Mouse (Mus musculus) heart, embryonic 15.5 days (tissue): ENCODE measurements around the gene Thap11. TPM values are rescaled to one million over a fixed set of nuclear protein-coding genes. Genes with fewer than 3 reads are reported as not detected.

ENCODE experiments used
- ATAC-seq: fragments of 200-750 bp; cut with Nextera tagmentation; replicated peaks from 2 replicates; pipeline ENCODE4 v1.8.0; 2017; ENCODE audit warnings: low read depth, moderate TSS enrichment; ENCODE audit not compliant: insufficient number of reproducible peaks, insufficient read depth, low FRiP score
- H3K27ac ChIP-seq: fragments of 300-500 bp; sonication (generic); 2 replicates; pipeline ENCODE4 v1.5.1; 2015; ENCODE audit warnings: mild to moderate bottlenecking, inconsistent platforms
- H3K27me3 ChIP-seq: fragments of 300-500 bp; sonication (generic); 2 replicates; pipeline ENCODE4 v1.6.1; 2015; ENCODE audit warnings: inconsistent platforms
- H3K36me3 ChIP-seq: fragments of 300-500 bp; sonication (generic); 2 replicates; pipeline ENCODE4 v1.6.1; 2015; ENCODE audit warnings: mild to moderate bottlenecking, inconsistent platforms
- H3K4me1 ChIP-seq: fragments of 300-500 bp; sonication (generic); replicated peaks from 2 replicates; pipeline ENCODE4 v1.6.1; 2015; ENCODE audit warnings: inconsistent platforms
- H3K4me2 ChIP-seq: fragments of 300-500 bp; sonication (generic); 2 replicates; pipeline ENCODE4 v1.6.1; 2015; ENCODE audit warnings: inconsistent platforms, mild to moderate bottlenecking, moderate library complexity
- H3K4me3 ChIP-seq: fragments of 300-500 bp; sonication (generic); 2 replicates; pipeline ENCODE4 v1.5.1; 2015; ENCODE audit warnings: mild to moderate bottlenecking, inconsistent platforms
- H3K9ac ChIP-seq: fragments of 300-500 bp; sonication (generic); 2 replicates; pipeline ENCODE4 v1.6.1; 2015; ENCODE audit warnings: mild to moderate bottlenecking, inconsistent platforms
- H3K9me3 ChIP-seq: fragments of 300-500 bp; sonication (generic); replicated peaks from 2 replicates; pipeline ENCODE4 v1.6.1; 2016; ENCODE audit warnings: inconsistent platforms
- WGBS: fragments of 180-500 bp; shearing (Covaris S2); methylation state at CpG from one replicate; pipeline ENCODE4 v1.1.7; 2015; ENCODE audit warnings: mixed read lengths; 5-methylcytosine and 5-hydroxymethylcytosine counted together
- polyA plus RNA-seq: library from polyadenylated mRNA; unstranded; fragments of >200 nt; fragmentation: Nextera tagmentation; extraction: Ambion mirVana; gene quantifications from 2 replicates; pipeline ENCODE4 v1.2.1, GENCODE M21; 2015

Gene Thap11
- polyA plus RNA-seq = 44.7 and 52.5 TPM in 2 replicates

- Histone ChIP-seq H3K27ac (peak within 1 kb of the TSS; percentile 88), H3K4me2 (peak within 1 kb of the TSS; percentile 95), H3K9ac (peak within 1 kb of the TSS; percentile 80), H3K9me3 (no peaks in the 10 kb centered on the region), H3K4me3 (peak within 1 kb of the TSS; percentile 78), H3K4me1 (peaks cover 44% of the 10 kb centered on the region), H3K36me3 (no peaks in the 10 kb centered on the region), H3K27me3 (no peaks in the 10 kb centered on the region)
- under 1% methylated on average over 43 of the region's 43 CpGs for WGBS
- peak; percentile 90 for ATAC-seq
Observed at GRCm38 (mm10) chr8:105854715-105855216, at the start of gene Thap11. Gene Thap11 (plus strand): TSS chr8:105855132.

GRCm38 (mm10) chr8:105805346-105805745 lies 49.6 kb upstream of the Thap11 start:
- 77% methylated on average over 3 of the region's 3 CpGs for WGBS
- no peak for ATAC-seq
- H3K27me3 ChIP-seq = peaks cover 9% of the 10 kb centered on the region; the same call in 1 of the 2 replicates
- peaks cover 13% of the 10 kb centered on the region for H3K4me1 ChIP-seq
- no peak overlapping the region for H3K4me3 ChIP-seq
- no peak overlapping the region for H3K4me2 ChIP-seq
- H3K9ac ChIP-seq = no peak overlapping the region
- H3K27ac ChIP-seq = no peak overlapping the region
- H3K36me3 ChIP-seq = peaks cover 10% of the 10 kb centered on the region
- no peaks in the 10 kb centered on the region for H3K9me3 ChIP-seq

GRCm38 (mm10) chr8:105805964-105806363 lies 49.0 kb upstream of the Thap11 start:
- ATAC-seq = no peak
- no peak overlapping the region for H3K4me2 ChIP-seq
- no peak overlapping the region for H3K9ac ChIP-seq
- H3K27me3 ChIP-seq = peaks cover 9% of the 10 kb centered on the region; the same call in 1 of the 2 replicates
- peaks cover 18% of the 10 kb centered on the region for H3K4me1 ChIP-seq
- peaks cover 10% of the 10 kb centered on the region for H3K36me3 ChIP-seq
- H3K9me3 ChIP-seq = no peaks in the 10 kb centered on the region
- WGBS = 76% methylated on average over 1 of the region's 1 CpGs
- H3K4me3 ChIP-seq = no peak overlapping the region
- H3K27ac ChIP-seq = no peak overlapping the region

- Histone ChIP-seq H3K27ac (peak overlapping the region; percentile 45; the same call in 1 of the 2 replicates), H3K4me2 (no peak overlapping the region), H3K36me3 (peaks cover 10% of the 10 kb centered on the region), H3K4me1 (peaks cover 24% of the 10 kb centered on the region), H3K4me3 (no peak overlapping the region), H3K9me3 (no peaks in the 10 kb centered on the region), H3K9ac (no peak overlapping the region), H3K27me3 (no peaks in the 10 kb centered on the region)
- 73% methylated on average over 5 of the region's 5 CpGs for WGBS
- no peak; the same call in 1 of the 2 replicates for ATAC-seq
Observed at GRCm38 (mm10) chr8:105807766-105808165, 47.2 kb upstream of the Thap11 start.

- no peak for ATAC-seq
- 90% methylated on average over 2 of the region's 2 CpGs for WGBS
- H3K4me1 ChIP-seq = peaks cover 24% of the 10 kb centered on the region
- H3K9ac ChIP-seq = no peak overlapping the region
- H3K4me3 ChIP-seq = no peak overlapping the region
- H3K36me3 ChIP-seq = peaks cover 10% of the 10 kb centered on the region
- 0 out of 2 replicates have a peak overlapping the region, but pooled peaks have one; percentile 3 for H3K27ac ChIP-seq
- no peaks in the 10 kb centered on the region for H3K27me3 ChIP-seq
- no peak overlapping the region for H3K4me2 ChIP-seq
- H3K9me3 ChIP-seq = no peaks in the 10 kb centered on the region
Observed at GRCm38 (mm10) chr8:105808480-105808879, 46.5 kb upstream of the Thap11 start.

- no peak overlapping the region for H3K4me3 ChIP-seq
- no peaks in the 10 kb centered on the region for H3K9me3 ChIP-seq
- no peak overlapping the region for H3K4me2 ChIP-seq
- H3K27ac ChIP-seq = 0 out of 2 replicates have a peak overlapping the region, but pooled peaks have one; percentile 35
- peaks cover 24% of the 10 kb centered on the region for H3K4me1 ChIP-seq
- H3K27me3 ChIP-seq = no peaks in the 10 kb centered on the region
- H3K9ac ChIP-seq = no peak overlapping the region
- WGBS = 80% methylated on average over 6 of the region's 6 CpGs
- H3K36me3 ChIP-seq = 0 out of 2 replicates have a peak, but pooled peaks cover under 1% of the 10 kb centered on the region
- ATAC-seq = no peak
Observed at GRCm38 (mm10) chr8:105810245-105810786, 44.6 kb upstream of the Thap11 start.

- H3K4me1 ChIP-seq = peaks cover 24% of the 10 kb centered on the region
- no peak for ATAC-seq
- H3K27ac ChIP-seq = peak overlapping the region; percentile 35; the same call in 1 of the 2 replicates
- no peaks in the 10 kb centered on the region for H3K9me3 ChIP-seq
- no peaks in the 10 kb centered on the region for H3K36me3 ChIP-seq
- no peak overlapping the region for H3K4me3 ChIP-seq
- no peaks in the 10 kb centered on the region for H3K27me3 ChIP-seq
- no peak overlapping the region for H3K4me2 ChIP-seq
- no peak overlapping the region for H3K9ac ChIP-seq
- WGBS = 71% methylated on average over 10 of the region's 10 CpGs
Observed at GRCm38 (mm10) chr8:105811061-105811460, 43.9 kb upstream of the Thap11 start.

GRCm38 (mm10) chr8:105811543-105811942 lies 43.4 kb upstream of the Thap11 start:
- H3K27ac ChIP-seq = no peak overlapping the region
- H3K36me3 ChIP-seq = no peaks in the 10 kb centered on the region
- H3K4me2 ChIP-seq = no peak overlapping the region
- H3K27me3 ChIP-seq = no peaks in the 10 kb centered on the region
- H3K4me1 ChIP-seq = peaks cover 24% of the 10 kb centered on the region
- WGBS = 64% methylated on average over 3 of the region's 3 CpGs
- H3K9ac ChIP-seq = no peak overlapping the region
- no peak for ATAC-seq
- no peak overlapping the region for H3K4me3 ChIP-seq
- no peaks in the 10 kb centered on the region for H3K9me3 ChIP-seq

- no peaks in the 10 kb centered on the region for H3K36me3 ChIP-seq
- no peaks in the 10 kb centered on the region for H3K9me3 ChIP-seq
- H3K4me1 ChIP-seq = peaks cover 24% of the 10 kb centered on the region
- no peak for ATAC-seq
- H3K27me3 ChIP-seq = no peaks in the 10 kb centered on the region
- H3K4me2 ChIP-seq = no peak overlapping the region
- no peak overlapping the region for H3K4me3 ChIP-seq
- 74% methylated on average over 5 of the region's 5 CpGs for WGBS
- no peak overlapping the region for H3K9ac ChIP-seq
- H3K27ac ChIP-seq = no peak overlapping the region
Observed at GRCm38 (mm10) chr8:105812511-105812910, 42.4 kb upstream of the Thap11 start.

- ATAC-seq = no peak
- Histone ChIP-seq H3K27me3 (no peaks in the 10 kb centered on the region), H3K4me1 (peaks cover 18% of the 10 kb centered on the region), H3K9ac (no peak overlapping the region), H3K4me2 (no peak overlapping the region), H3K27ac (no peak overlapping the region), H3K36me3 (no peaks in the 10 kb centered on the region), H3K4me3 (no peak overlapping the region), H3K9me3 (no peaks in the 10 kb centered on the region)
- 94% methylated on average over 6 of the region's 6 CpGs for WGBS
Observed at GRCm38 (mm10) chr8:105813241-105813640, 41.7 kb upstream of the Thap11 start.

- no peak overlapping the region for H3K9ac ChIP-seq
- H3K4me1 ChIP-seq = peaks cover 11% of the 10 kb centered on the region
- H3K27ac ChIP-seq = no peak overlapping the region
- H3K4me2 ChIP-seq = no peak overlapping the region
- peaks cover 33% of the 10 kb centered on the region for H3K36me3 ChIP-seq
- ATAC-seq = no peak
- H3K9me3 ChIP-seq = no peaks in the 10 kb centered on the region
- H3K4me3 ChIP-seq = no peak overlapping the region
- WGBS = 80% methylated on average over 3 of the region's 3 CpGs
- H3K27me3 ChIP-seq = no peaks in the 10 kb centered on the region
Observed at GRCm38 (mm10) chr8:105819659-105820058, 35.3 kb upstream of the Thap11 start.

GRCm38 (mm10) chr8:105820925-105821324 lies 34.0 kb upstream of the Thap11 start:
- Histone ChIP-seq H3K36me3 (peaks cover 36% of the 10 kb centered on the region), H3K9me3 (no peaks in the 10 kb centered on the region), H3K27ac (no peak overlapping the region), H3K27me3 (no peaks in the 10 kb centered on the region), H3K4me1 (peaks cover 20% of the 10 kb centered on the region), H3K4me3 (no peak overlapping the region), H3K9ac (no peak overlapping the region), H3K4me2 (no peak overlapping the region)
- no peak for ATAC-seq
- WGBS = 79% methylated on average over 1 of the region's 1 CpGs
